Mouse (Mus musculus): ENCODE results near the gene Lhx2.

- no peak for TF ChIP-seq POLR2A (IDR thresholded peaks at IDR 0.05; ENCODE audit: low read depth, low read length)
- no peak for TF ChIP-seq CTCF (IDR thresholded peaks at IDR 0.05; ENCODE audit: extremely low read depth, insufficient read length, insufficient replicate concordance, low read depth, low read length)
Measured at GRCm38 (mm10) chr2:38351641-38352320, 12.7 kb downstream of the Lhx2 start.

Measured in small intestine, adult 2 months (tissue).